Mouse (Mus musculus) G1E (cell line): ENCODE measurements at regions not wholly inside any gene's neighbourhood (a gene's known extent, or its start where the extent isn't known, plus 50 kb on each side); places are given as distances from the start of the nearest gene placed in this dataset.
A peak's percentile ranks its signal among the peaks of the same experiment; 100 is the strongest.

Source experiments
- ATAC-seq: 2 replicates; pipeline ENCODE4 v1.8.0; 2016; ENCODE audit warnings: mild to moderate bottlenecking; ENCODE audit not compliant: insufficient number of reproducible peaks, poor library complexity, low FRiP score, severe bottlenecking; ENCODE audit errors: extremely low read depth
- DNase-seq: peaks from one replicate; pipeline ENCODE4 v3.0.0; 2012; ENCODE audit warnings: low spot score
- H3K27me3 ChIP-seq: 2 replicates; pipeline ENCODE4 v1.6.1; 2012; ENCODE audit warnings: mild to moderate bottlenecking, low read length, inconsistent platforms; ENCODE audit not compliant: insufficient read depth
- H3K36me3 ChIP-seq: replicated peaks from 2 replicates; pipeline ENCODE3; 2012; ENCODE audit warnings: mild to moderate bottlenecking, inconsistent platforms
- H3K4me1 ChIP-seq: 2 replicates; pipeline ENCODE4 v1.6.1; 2012; ENCODE audit warnings: low read depth, low read length, inconsistent platforms, mixed read lengths; ENCODE audit not compliant: insufficient read depth
- H3K4me3 ChIP-seq: 2 replicates; pipeline ENCODE4 v1.5.1; 2012; ENCODE audit warnings: low read depth, mild to moderate bottlenecking, inconsistent platforms, low read length, moderate library complexity, mixed read lengths
- H3K9me3 ChIP-seq: replicated peaks from 2 replicates; pipeline ENCODE4 v1.6.1; 2012; ENCODE audit warnings: inconsistent platforms
- CTCF ChIP-seq: IDR thresholded peaks from 2 replicates; pipeline ENCODE4 v1.5.1; 2012; ENCODE audit warnings: low read depth, low read length, inconsistent platforms, mixed read lengths
- GATA1 ChIP-seq: IDR thresholded peaks from 2 replicates; pipeline ENCODE4 v1.6.1; 2012; ENCODE audit warnings: borderline replicate concordance, low read length, inconsistent platforms, mixed read lengths
- GATA2 ChIP-seq: IDR thresholded peaks from 2 replicates; pipeline ENCODE4 v1.6.1; 2012; ENCODE audit warnings: low read depth, low read length, inconsistent platforms, borderline replicate concordance
- POLR2AphosphoS5 ChIP-seq: IDR thresholded peaks from 2 replicates; pipeline ENCODE4 v1.6.1; 2012; ENCODE audit warnings: low read depth, low read length, inconsistent platforms; ENCODE audit not compliant: insufficient replicate concordance
- TAL1 ChIP-seq: conservative IDR thresholded peaks from 2 replicates; pipeline ENCODE4 v1.6.1; 2012; ENCODE audit warnings: low read depth, low read length, inconsistent platforms, mixed read lengths

DNA sequence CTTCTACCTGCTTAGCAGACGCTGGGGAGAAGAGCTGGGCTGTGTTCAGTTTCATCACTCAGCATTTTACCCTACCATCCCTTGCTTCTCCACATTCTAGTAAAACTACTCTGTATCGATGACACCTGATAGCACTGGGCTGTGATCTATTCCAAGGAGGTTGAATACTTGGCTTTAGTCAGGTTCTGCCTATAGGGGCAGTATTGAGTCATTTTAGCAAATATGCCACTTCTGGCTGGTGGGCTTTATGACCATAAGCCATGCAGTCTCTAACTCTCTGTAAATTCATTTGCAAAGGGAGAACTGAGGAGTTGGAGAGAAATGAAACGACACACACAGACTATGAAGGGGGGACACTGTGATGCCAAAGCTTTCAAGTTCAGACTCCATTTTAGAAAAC, 55.6 kb upstream of the Tmem92 start:
- Histone ChIP-seq H3K36me3 (no peaks in the 10 kb centered on the region), H3K27me3 (peaks cover 5% of the 10 kb centered on the region), H3K9me3 (no peaks in the 10 kb centered on the region), H3K4me1 (no peaks in the 10 kb centered on the region), H3K4me3 (no peak overlapping the region)
- no peak for TF ChIP-seq GATA2
- TF ChIP-seq CTCF: no peak
- no peak for TF ChIP-seq GATA1
- TF ChIP-seq POLR2AphosphoS5: no peak
- no peak for TF ChIP-seq TAL1
- no peak for DNase-seq
- no peak for ATAC-seq

DNA sequence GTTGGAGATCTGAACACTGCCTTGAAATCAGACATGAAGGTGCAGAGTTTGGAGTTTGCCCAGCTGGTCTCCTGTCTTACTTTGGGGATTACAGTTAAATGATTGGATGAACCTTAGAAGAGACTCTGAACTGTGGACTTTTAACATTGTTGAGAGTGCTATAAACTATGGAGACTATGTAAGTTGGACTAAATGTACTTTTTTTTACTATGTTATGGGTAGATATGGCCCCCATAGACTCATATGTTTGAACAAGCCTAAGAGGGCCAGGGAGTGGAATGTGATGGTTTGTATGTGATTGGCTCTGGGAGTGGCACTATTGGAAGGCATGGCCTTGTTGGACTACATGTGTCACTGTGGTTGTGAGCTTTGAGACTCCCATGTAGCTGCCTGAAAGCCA, 53.8 kb upstream of the Tmem92 start:
- Histone ChIP-seq H3K9me3 (no peaks in the 10 kb centered on the region), H3K4me1 (no peaks in the 10 kb centered on the region), H3K27me3 (peaks cover 5% of the 10 kb centered on the region), H3K4me3 (no peak overlapping the region), H3K36me3 (no peaks in the 10 kb centered on the region)
- no peak for DNase-seq
- TF ChIP-seq GATA1 (no peak), POLR2AphosphoS5 (no peak), TAL1 (no peak), CTCF (no peak), GATA2 (no peak)
- no peak for ATAC-seq

DNA sequence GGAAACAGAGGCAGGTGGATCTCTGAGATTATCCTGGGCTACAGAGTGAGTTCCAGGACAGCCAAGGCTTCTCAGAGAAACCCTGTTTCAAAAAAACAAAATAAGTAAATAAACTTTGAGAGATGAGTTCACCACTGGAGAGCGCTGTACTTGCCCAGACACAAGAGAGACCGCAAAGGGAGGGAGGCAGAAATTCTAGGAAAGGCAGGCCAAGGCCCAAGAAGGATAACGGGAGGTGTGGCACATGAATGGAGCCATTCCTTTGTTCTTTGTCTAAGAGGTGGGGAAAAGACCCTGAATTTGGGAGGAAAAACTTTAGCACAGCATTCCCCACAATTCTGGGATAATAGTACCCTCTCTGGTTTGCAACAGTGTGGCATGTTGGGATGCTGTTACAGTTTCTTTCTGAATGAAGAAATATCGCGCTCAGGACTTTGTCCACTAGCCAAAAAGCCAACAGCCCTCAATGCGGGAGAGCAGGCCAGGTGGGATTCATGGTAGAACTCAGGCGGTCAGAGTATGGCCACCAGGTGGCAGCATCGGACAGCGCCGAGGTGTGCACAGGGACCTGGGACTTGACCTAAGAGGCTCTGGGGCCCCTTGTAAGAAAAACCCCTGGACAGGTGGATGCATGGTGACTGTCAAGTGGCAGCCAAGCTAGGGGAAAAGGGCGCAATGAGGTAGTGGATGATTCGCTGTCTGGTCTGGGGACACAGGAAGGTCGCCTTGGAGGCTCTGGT, 49.9 kb upstream of the Tmem92 start:
- Histone ChIP-seq H3K36me3 (no peaks in the 10 kb centered on the region), H3K9me3 (no peaks in the 10 kb centered on the region), H3K27me3 (peaks cover 7% of the 10 kb centered on the region), H3K4me1 (no peaks in the 10 kb centered on the region), H3K4me3 (no peak overlapping the region)
- ATAC-seq (no peak), DNase-seq (peak; percentile 15)
- TF ChIP-seq CTCF (peak; percentile 64), GATA2 (no peak)
